Mouse (Mus musculus) gastrocnemius, postnatal 4 days (tissue): Measurements from ENCODE around the gene Pgrmc2. TPM values are rescaled to one million over a fixed set of nuclear protein-coding genes. Genes with fewer than 3 reads are reported as not detected.

Source experiments
- total RNA-seq, 2 experiments: library from RNA; stranded (reverse); gene quantifications; 2 replicates each; pipeline ENCODE4 v1.2.3; 2021

Pgrmc2 gene
- total RNA-seq, 2 experiments from 2014 or later: 51.3 to 55.0 TPM

Other genes with a start within 250 kb of the Pgrmc2 start
- gene Mfsd8, start 236.2 kb downstream of the Pgrmc2 start, total RNA-seq: 10 to 100 TPM; 13.3 to 13.4 TPM
- gene Abhd18, start 236.1 kb downstream of the Pgrmc2 start, total RNA-seq: 10 to 100 TPM; 16.9 to 20.9 TPM
- gene 1700034I23Rik, start 180.5 kb downstream of the Pgrmc2 start, total RNA-seq: under 1 TPM in 1 of 2 experiments, not detected in 1; 0.22 TPM
- 10 to 100 TPM; 45.7 to 51.9 TPM for gene Larp1b, start 133.2 kb downstream of the Pgrmc2 start, total RNA-seq